Mouse (Mus musculus) lung, embryonic 15.5 days (tissue): ENCODE data around the gene Vps8. TPM values are rescaled to one million over a fixed set of nuclear protein-coding genes. Genes with fewer than 3 reads are reported as not detected.
A peak's percentile ranks its signal among the peaks of the same experiment; 100 is the strongest.

Experiments used
- ATAC-seq: fragments of 200-750 bp; cut with Nextera tagmentation; 2 replicates; pipeline ENCODE4 v1.8.0; 2017; ENCODE audit warnings: moderate number of reproducible peaks, borderline replicate concordance; ENCODE audit not compliant: low FRiP score, low TSS enrichment; ENCODE audit errors: extremely low read depth
- H3K27ac ChIP-seq: fragments of 300-500 bp; sonication (generic); 2 replicates; pipeline ENCODE4 v1.5.1; 2015; ENCODE audit warnings: moderate library complexity, mild to moderate bottlenecking, inconsistent platforms
- H3K27me3 ChIP-seq: fragments of 300-500 bp; sonication (generic); 2 replicates; pipeline ENCODE4 v1.6.1; 2015; ENCODE audit warnings: inconsistent platforms
- H3K36me3 ChIP-seq: fragments of 300-500 bp; sonication (generic); 2 replicates; pipeline ENCODE4 v1.6.1; 2015; ENCODE audit warnings: inconsistent platforms
- H3K4me1 ChIP-seq: fragments of 300-500 bp; sonication (generic); 2 replicates; pipeline ENCODE4 v1.6.1; 2015; ENCODE audit warnings: inconsistent platforms
- H3K4me2 ChIP-seq: fragments of 300-500 bp; sonication (generic); 2 replicates; pipeline ENCODE4 v1.6.1; 2015; ENCODE audit warnings: inconsistent platforms, mild to moderate bottlenecking, moderate library complexity
- H3K4me3 ChIP-seq: fragments of 300-500 bp; sonication (generic); 2 replicates; pipeline ENCODE4 v1.5.1; 2015; ENCODE audit warnings: mild to moderate bottlenecking, inconsistent platforms
- H3K9ac ChIP-seq: fragments of 300-500 bp; sonication (generic); 2 replicates; pipeline ENCODE4 v1.6.1; 2015; ENCODE audit warnings: inconsistent platforms
- H3K9me3 ChIP-seq: fragments of 300-500 bp; sonication (generic); 2 replicates; pipeline ENCODE4 v1.6.1; 2016; ENCODE audit warnings: inconsistent platforms
- WGBS: fragments of 180-500 bp; shearing (Covaris S2); methylation state at CpG from one replicate; pipeline ENCODE4 v1.1.7; 2015; 5-methylcytosine and 5-hydroxymethylcytosine counted together
- polyA plus RNA-seq: library from polyadenylated mRNA; unstranded; fragments of >200 nt; fragmentation: Nextera tagmentation; extraction: Ambion mirVana; gene quantifications from 2 replicates; pipeline ENCODE4 v1.2.1, GENCODE M21; 2015

The Vps8 gene
- polyA plus RNA-seq, 1 experiment from 2014 or later: 14.3 TPM

DNA sequence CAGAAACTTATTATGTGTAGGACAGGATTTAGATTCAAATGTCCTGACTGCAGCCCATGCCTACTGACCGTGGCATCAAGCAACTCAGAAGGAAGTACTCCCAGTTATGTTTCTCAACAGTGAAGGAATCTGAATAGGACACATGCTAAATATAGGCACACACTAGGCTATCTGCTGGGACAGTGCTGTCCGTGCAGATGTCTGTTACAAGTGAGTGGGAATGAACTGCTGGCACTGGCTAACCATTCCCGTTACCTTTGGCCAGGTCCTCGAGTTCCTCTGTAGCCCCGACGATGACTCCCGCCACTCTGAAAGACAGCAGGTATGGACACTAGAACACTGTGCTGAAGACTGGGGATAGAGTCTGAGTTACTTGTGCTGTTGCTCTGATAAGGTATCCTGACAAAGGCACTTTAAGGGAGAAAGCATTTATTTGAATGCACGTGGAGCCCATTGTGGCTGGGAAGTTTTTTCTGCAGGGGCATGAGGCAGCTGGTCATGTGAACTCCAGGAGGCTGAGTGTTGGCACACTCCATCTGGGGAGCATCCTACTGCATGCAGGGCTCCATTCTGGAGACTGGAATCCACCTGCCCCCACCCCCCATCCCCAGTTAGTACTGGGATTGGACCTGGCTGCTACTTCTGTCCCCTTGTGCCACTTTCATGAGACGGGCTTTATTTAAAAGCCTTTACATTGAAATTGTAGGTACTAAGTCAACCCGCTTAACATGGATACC lies 104.5 kb downstream of the Vps8 start:
- H3K4me1 ChIP-seq: no peaks in the 10 kb centered on the region; the same call in 1 of the 2 replicates
- H3K27ac ChIP-seq: no peak overlapping the region
- H3K9ac ChIP-seq: no peak overlapping the region
- no peaks in the 10 kb centered on the region for H3K9me3 ChIP-seq
- no peak overlapping the region for H3K4me3 ChIP-seq
- no peaks in the 10 kb centered on the region for H3K36me3 ChIP-seq
- H3K4me2 ChIP-seq: no peak overlapping the region
- ATAC-seq: no peak
- WGBS: 86% methylated on average over 10 of the region's 10 CpGs
- H3K27me3 ChIP-seq: no peaks in the 10 kb centered on the region

DNA sequence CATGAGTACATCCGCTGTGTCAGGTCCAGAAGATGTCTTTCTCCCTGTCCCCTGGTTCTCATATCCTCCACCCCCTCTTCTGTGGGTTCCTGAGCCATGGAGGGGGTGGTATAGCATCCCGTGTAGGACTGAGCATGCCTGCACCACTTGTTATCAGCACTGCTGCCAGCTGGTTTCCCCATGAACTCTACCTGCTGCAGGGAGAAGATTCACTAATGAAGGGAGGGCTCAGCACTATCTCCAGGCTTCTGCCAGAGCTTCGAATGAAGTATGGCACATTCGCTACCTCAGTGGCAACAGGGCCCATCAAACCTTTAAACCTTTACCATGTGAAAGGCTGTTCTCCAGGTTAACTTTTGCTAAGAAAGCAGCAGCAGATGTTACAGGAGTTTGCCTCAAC lies 110.6 kb downstream of the Vps8 start:
- Histone ChIP-seq H3K27me3 (no peaks in the 10 kb centered on the region), H3K36me3 (no peaks in the 10 kb centered on the region), H3K4me3 (no peak overlapping the region), H3K27ac (no peak overlapping the region), H3K4me1 (no peaks in the 10 kb centered on the region; the same call in 1 of the 2 replicates), H3K9ac (no peak overlapping the region), H3K9me3 (no peaks in the 10 kb centered on the region), H3K4me2 (no peak overlapping the region)
- no peak for ATAC-seq
- WGBS: 82% methylated on average over 4 of the region's 4 CpGs

DNA sequence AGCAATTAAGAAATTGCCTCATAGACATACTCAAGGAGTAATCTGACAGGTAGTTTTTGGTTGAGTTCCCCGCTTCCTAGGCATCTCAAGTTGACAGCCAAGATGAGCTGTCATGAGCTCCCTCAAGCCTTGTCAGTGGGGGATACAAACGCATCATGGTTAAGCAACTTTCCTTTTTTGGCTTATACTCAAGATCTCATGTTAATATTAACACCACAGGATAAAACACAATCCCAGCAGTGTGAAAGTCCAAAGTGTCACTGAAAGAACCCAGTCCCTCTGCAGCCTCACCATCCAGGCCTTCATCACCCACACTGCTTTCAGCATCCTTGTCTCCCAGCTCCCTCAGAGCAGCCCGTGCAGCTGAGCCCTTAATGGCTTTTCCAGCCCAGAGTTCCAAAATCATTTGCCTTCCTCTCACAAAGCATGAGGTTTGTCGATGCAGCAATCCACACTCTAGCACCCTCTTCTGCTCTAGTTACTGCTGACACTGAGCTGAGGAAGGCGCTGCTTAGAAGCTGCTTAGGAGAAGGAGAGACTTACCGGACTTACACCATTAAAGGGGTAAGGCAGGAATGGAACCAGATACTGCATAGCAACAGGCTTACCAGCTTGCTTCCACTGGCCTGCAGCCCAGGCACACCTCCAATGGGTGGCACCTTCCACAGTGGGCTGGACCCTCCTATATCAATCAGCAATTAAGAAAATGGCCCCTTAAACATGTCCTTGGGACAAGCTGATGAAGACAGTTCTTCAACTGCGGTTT lies 113.5 kb downstream of the Vps8 start:
- H3K36me3 ChIP-seq: no peaks in the 10 kb centered on the region
- H3K4me1 ChIP-seq: no peaks in the 10 kb centered on the region
- 73% methylated on average over 7 of the region's 7 CpGs for WGBS
- H3K27ac ChIP-seq: no peak overlapping the region
- no peak overlapping the region for H3K4me2 ChIP-seq
- no peaks in the 10 kb centered on the region for H3K9me3 ChIP-seq
- H3K27me3 ChIP-seq: no peaks in the 10 kb centered on the region
- no peak overlapping the region for H3K4me3 ChIP-seq
- no peak for ATAC-seq
- no peak overlapping the region for H3K9ac ChIP-seq

DNA sequence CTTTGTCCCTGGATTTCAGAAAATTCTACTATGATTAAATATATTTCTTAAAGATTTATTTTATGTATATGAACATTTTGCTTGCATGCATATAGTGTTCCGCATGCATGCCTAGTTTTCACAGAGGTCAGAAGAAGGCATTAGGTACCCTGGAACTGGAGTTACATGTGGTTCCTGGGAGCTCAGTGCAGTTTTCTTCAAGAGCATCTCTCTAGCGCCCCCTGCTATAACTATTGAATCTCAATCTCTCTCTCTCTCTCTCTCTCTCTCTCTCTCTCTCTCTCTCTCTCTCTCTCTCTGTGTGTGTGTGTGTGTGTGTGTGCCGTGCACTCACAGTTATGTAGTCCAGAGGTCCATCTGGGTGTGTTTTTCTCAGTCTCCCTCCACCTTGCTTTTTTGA lies 114.4 kb downstream of the Vps8 start:
- Histone ChIP-seq H3K27ac (no peak overlapping the region), H3K27me3 (no peaks in the 10 kb centered on the region), H3K4me2 (no peak overlapping the region), H3K36me3 (no peaks in the 10 kb centered on the region), H3K9me3 (no peaks in the 10 kb centered on the region), H3K9ac (no peak overlapping the region), H3K4me3 (no peak overlapping the region), H3K4me1 (no peaks in the 10 kb centered on the region)
- no peak for ATAC-seq
- WGBS: 52% methylated on average over 3 of the region's 3 CpGs

DNA sequence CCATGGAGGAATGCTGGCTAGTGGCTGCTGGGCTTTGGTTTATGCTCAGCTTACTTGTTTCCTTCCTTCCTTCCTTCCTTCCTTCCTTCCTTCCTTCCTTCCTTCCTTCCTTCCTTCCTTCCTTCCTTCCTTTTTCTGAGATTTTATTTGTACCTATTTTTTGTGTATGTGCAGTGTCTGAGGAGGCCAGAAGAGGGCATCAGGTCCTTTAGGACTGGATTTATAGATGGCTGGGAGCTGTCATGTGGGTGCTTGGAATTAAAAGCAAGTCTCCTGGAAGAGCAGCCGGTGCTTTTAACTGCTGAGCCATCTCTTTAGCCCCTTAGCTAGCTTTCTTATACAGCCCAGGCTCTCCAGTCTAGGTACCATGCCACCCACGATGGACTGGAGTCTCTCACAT lies 116.0 kb downstream of the Vps8 start:
- no peak overlapping the region for H3K4me3 ChIP-seq
- no peak overlapping the region for H3K27ac ChIP-seq
- H3K9ac ChIP-seq: no peak overlapping the region
- H3K27me3 ChIP-seq: no peaks in the 10 kb centered on the region
- H3K9me3 ChIP-seq: no peaks in the 10 kb centered on the region
- WGBS: 56% methylated on average over 2 of the region's 2 CpGs
- H3K4me1 ChIP-seq: no peaks in the 10 kb centered on the region
- no peak overlapping the region for H3K4me2 ChIP-seq
- H3K36me3 ChIP-seq: no peaks in the 10 kb centered on the region
- no peak for ATAC-seq

DNA sequence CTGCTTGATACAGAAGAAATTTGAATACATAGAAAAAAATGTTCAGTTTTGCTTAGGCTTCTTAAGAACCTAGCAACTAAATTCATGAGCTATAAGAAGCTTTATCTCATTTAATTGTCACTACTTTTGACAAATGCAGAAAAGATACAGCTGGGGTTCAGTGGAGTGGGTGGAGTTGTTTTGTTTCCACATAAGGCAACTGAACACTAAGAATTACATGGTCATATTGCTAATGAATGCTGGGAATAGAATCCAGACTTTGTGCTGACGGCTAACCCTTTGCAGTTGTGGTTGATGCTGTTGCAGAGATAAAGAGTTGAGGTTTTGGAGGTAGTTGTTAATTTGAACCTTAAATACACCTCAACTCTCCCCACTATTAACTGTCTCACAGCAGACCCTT lies 119.6 kb downstream of the Vps8 start:
- Histone ChIP-seq H3K9me3 (no peaks in the 10 kb centered on the region), H3K27ac (no peak overlapping the region), H3K36me3 (no peaks in the 10 kb centered on the region), H3K4me2 (no peak overlapping the region), H3K9ac (no peak overlapping the region), H3K27me3 (no peaks in the 10 kb centered on the region), H3K4me3 (no peak overlapping the region), H3K4me1 (no peaks in the 10 kb centered on the region)
- no peak for ATAC-seq
- 92% methylated on average over 1 of the region's 1 CpGs for WGBS

DNA sequence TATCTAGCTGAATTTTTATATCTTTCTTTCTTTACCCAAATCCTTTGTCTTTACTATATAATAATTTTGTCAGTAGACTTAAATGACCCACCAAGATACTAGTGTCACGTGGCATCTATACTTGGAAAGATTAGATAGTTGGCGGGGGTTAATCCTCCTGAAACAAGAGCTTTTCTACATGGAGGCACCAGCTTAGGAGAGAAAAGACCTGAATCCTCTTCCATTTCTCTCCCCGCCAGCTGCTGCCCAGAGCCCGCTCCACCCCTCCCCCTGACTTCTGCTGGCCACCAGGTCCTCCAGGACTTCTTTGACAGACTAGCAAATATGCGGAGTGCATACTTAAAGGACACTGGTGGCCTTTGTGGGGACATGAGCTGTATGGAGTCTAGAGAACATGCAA lies 124.5 kb downstream of the Vps8 start:
- Histone ChIP-seq H3K4me1 (no peaks in the 10 kb centered on the region), H3K4me3 (no peak overlapping the region), H3K36me3 (no peaks in the 10 kb centered on the region), H3K4me2 (no peak overlapping the region), H3K27me3 (no peaks in the 10 kb centered on the region), H3K27ac (no peak overlapping the region), H3K9me3 (no peaks in the 10 kb centered on the region), H3K9ac (no peak overlapping the region)
- WGBS: 74% methylated on average over 5 of the region's 5 CpGs
- no peak for ATAC-seq

DNA sequence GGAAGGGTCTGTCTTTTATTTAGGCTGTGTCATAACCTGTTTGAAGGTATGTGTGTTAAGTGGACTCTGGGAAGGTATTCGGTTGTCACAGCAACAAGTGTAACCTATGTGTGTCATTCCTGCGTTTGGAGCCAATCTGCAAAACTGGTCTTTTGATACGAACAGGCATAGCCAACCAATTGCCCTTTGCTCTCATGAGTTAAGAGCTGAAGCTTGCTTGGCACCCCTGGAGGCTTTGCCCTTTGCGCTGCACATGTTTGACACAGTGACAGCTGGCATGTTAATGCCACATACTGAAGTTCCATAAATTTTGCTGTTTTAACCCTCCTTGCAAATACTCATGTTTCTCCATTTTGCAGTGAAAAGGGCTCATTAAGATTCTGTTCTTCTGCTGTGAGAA lies 126.8 kb downstream of the Vps8 start:
- H3K36me3 ChIP-seq: no peaks in the 10 kb centered on the region
- no peak overlapping the region for H3K4me2 ChIP-seq
- H3K27me3 ChIP-seq: no peaks in the 10 kb centered on the region
- ATAC-seq: no peak
- no peaks in the 10 kb centered on the region for H3K9me3 ChIP-seq
- H3K4me1 ChIP-seq: no peaks in the 10 kb centered on the region
- H3K9ac ChIP-seq: no peak overlapping the region
- 70% methylated on average over 4 of the region's 4 CpGs for WGBS
- no peak overlapping the region for H3K27ac ChIP-seq
- no peak overlapping the region for H3K4me3 ChIP-seq

DNA sequence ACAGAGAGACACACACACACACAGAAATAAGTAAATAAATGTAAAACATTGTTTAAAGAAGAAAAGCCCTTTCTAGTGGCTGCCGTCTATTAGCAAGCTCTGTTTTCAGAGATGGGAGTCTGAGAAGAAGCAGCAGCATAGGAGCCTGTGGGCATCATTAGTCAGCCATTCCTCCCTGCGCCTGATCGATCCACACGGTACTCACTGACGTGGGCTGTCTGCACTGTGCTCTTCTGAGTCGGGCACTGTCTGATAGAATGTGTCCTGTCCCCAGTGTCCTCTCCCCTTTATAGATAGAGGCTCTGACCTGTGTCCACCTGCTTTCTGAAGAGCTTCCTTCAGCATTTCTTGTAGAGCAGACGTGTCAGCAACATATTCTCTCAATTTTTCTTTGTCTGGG lies 127.5 kb downstream of the Vps8 start:
- Histone ChIP-seq H3K4me2 (no peak overlapping the region), H3K36me3 (no peaks in the 10 kb centered on the region), H3K9ac (no peak overlapping the region), H3K4me3 (no peak overlapping the region), H3K9me3 (no peaks in the 10 kb centered on the region), H3K4me1 (no peaks in the 10 kb centered on the region), H3K27me3 (no peaks in the 10 kb centered on the region), H3K27ac (no peak overlapping the region)
- no peak for ATAC-seq
- WGBS: 63% methylated on average over 7 of the region's 7 CpGs

DNA sequence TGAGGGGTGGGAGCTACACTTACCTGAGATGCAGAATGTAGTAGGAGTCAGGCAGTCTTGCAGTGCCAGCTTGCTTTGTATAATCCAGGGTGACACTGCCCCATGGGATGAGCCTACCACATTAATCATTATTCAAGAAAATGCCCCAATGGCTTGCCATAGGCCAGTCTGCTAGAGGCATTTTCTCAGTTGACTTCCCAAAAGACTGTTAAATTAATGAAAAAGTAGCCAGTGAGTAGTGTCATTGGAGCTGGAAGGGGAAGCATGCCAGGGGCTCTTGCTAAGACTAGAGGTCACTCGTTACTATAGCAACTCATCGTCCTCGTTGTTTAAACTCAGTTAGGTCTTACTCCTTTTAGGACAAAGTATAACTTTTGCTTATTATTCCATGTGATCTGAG lies 130.6 kb downstream of the Vps8 start:
- no peaks in the 10 kb centered on the region for H3K9me3 ChIP-seq
- 66% methylated on average over 3 of the region's 3 CpGs for WGBS

DNA sequence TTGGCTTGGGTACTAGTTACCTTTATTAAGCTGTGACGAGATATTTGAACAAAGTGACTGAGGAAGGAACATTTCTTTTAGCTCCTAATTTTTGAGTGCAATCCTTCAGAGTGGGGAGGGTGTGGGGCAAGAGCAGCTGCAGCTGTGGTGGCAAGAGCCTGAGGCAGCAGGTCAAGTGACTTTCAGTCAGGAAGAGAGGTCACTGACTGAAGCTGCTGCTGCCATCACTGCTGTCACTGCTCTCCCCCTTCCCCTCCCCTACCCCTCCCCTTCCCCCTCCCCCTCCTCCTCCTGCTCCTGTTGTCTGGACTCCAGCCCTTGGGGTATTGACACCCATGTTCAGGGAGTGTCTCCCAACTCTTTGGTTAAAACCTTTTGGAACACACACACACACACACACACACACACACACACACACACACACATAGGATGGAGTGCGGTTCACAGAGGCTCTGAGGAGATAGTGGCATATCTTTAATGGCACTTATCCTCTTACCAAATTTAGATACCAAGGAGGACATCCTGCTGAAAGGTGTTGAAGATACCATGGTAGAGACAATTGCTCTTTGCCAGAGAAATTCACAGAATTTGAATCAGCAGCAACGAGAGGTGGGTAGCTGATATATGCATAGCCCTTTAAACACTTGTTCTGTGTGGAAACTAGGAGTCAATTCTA lies 139.8 kb downstream of the Vps8 start:
- H3K4me1 ChIP-seq: no peaks in the 10 kb centered on the region
- H3K4me2 ChIP-seq: no peak overlapping the region
- no peaks in the 10 kb centered on the region for H3K36me3 ChIP-seq
- 58% methylated on average over 3 of the region's 3 CpGs for WGBS
- no peaks in the 10 kb centered on the region for H3K27me3 ChIP-seq
- ATAC-seq: peak; percentile 39; the same call in 1 of the 2 replicates
- no peak overlapping the region for H3K9ac ChIP-seq
- H3K4me3 ChIP-seq: no peak overlapping the region
- no peak overlapping the region for H3K27ac ChIP-seq
- H3K9me3 ChIP-seq: no peaks in the 10 kb centered on the region

More for the DNA sequence above, 130.6 kb downstream of the Vps8 start:
- ATAC-seq: no peak
- Histone ChIP-seq H3K27me3 (no peaks in the 10 kb centered on the region), H3K4me3 (no peak overlapping the region), H3K27ac (no peak overlapping the region), H3K9ac (no peak overlapping the region), H3K4me1 (no peaks in the 10 kb centered on the region), H3K4me2 (no peak overlapping the region), H3K36me3 (no peaks in the 10 kb centered on the region)

DNA sequence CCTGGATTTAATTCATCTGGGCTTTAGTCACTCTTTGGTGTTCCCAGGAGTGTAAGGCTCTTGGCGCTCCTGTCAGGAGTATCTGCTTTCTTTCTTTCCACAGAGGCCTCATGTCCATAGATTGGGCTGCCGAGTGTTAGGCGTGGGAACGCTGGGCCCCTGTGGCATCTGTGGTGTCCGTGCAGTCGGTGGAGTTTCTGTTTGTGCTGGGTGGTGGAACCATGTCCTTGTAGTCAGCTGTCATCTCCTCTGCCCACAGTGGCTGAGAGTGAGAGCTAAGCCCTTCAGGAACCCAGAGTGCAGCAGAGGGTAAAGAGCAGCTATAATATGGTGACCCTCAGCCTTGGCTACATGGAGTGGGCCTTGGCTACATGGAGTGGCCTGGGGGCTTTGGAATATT lies 140.4 kb downstream of the Vps8 start:
- no peaks in the 10 kb centered on the region for H3K4me1 ChIP-seq
- WGBS: 83% methylated on average over 6 of the region's 6 CpGs
- no peak overlapping the region for H3K4me2 ChIP-seq
- H3K9me3 ChIP-seq: no peaks in the 10 kb centered on the region
- H3K4me3 ChIP-seq: no peak overlapping the region
- H3K9ac ChIP-seq: no peak overlapping the region
- no peaks in the 10 kb centered on the region for H3K36me3 ChIP-seq
- H3K27ac ChIP-seq: no peak overlapping the region
- no peaks in the 10 kb centered on the region for H3K27me3 ChIP-seq
- ATAC-seq: no peak
